Mouse (Mus musculus): Measurements from ENCODE around the gene Wnt5b.

DNA sequence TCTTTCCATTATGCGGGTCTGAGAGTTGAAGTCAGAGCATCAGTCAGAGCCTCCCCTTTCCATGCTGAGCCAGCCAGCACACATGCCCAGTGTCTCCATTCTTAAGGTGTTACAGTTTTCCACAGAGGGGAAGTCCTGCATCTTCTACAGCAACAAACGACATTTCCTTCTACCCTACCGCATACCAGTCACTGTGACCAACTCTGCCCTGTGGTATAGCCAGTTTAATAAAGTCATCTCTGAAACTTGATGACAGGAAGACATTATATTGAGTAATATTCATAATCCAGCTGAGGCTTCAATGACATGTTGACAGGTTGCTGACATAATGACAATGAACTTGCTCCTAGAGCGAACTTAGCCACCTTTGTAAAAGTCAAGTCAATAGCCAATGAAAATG lies 153.4 kb downstream of the Wnt5b start:
- TF ChIP-seq CTCF (IDR thresholded peaks at IDR 0.05; ENCODE audit: low read depth) (no peak), EP300 (IDR thresholded peaks at IDR 0.05; ENCODE audit: low read depth) (no peak)
